Mouse (Mus musculus) liver, embryonic 14.5 days (tissue): ENCODE measurements around the gene Lrrc15.

Source experiments
- CTCF ChIP-seq: IDR thresholded peaks from 2 replicates; pipeline ENCODE4 v1.5.1; 2016; ENCODE audit warnings: antibody characterized with exemption, low read depth, control low read depth
- EP300 ChIP-seq: IDR thresholded peaks from 2 replicates; pipeline ENCODE4 v1.6.1; 2016; ENCODE audit warnings: antibody characterized with exemption, low read depth

DNA sequence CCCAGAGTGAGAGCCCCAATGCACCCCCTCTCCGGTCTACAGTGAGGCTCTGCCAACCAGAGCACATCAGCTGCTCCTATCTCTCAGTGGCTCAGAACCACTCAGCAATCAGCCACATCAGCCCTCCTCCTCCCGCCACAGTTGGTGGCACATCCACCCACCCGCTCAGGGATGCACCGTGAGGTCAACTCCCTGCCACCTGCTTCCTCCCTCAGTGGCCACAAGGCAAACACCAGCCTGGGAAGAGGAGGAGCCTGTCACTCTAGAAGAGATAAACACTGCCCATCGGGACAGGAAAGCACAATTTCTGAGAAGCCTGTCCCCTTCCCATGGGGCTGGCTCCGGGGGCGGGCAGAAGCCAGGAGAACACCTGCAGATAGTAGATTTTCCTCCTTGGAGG lies 55.7 kb downstream of the Lrrc15 start:
- TF ChIP-seq CTCF: no peak
- no peak for TF ChIP-seq EP300
